Mouse (Mus musculus) CH12.LX (cell line): Measurements from ENCODE around the gene Diaph2. TPM values are rescaled to one million over a fixed set of nuclear protein-coding genes. Genes with fewer than 3 reads are reported as not detected.

ENCODE experiments used
- DNase-seq: peaks from one replicate; pipeline ENCODE4 v3.0.0-alpha.2; 2013; ENCODE audit errors: extremely low read depth
- H3K27ac ChIP-seq: 2 replicates; pipeline ENCODE4 v1.5.1; 2012; ENCODE audit warnings: low read depth, mild to moderate bottlenecking, control low read depth, moderate library complexity; ENCODE audit not compliant: insufficient read depth
- H3K27me3 ChIP-seq: replicated peaks from 2 replicates; pipeline ENCODE3; 2012; ENCODE audit warnings: inconsistent platforms
- H3K36me3 ChIP-seq, 2 experiments: replicated peaks in 1 of 2; 2 replicates each; pipeline versions ENCODE3 to v1.6.1; 2012; ENCODE audit warnings: inconsistent platforms in 1 of 2, low read length in 1 of 2, mild to moderate bottlenecking in 1 of 2, mixed read lengths in 1 of 2, moderate library complexity in 1 of 2; ENCODE audit not compliant: control insufficient read depth in 1 of 2, insufficient read depth in 1 of 2
- H3K4me1 ChIP-seq, 2 experiments: 2 replicates each; pipeline ENCODE4 v1.6.1; 2012; ENCODE audit warnings: inconsistent platforms in 1 of 2, moderate library complexity in 1 of 2; ENCODE audit not compliant: insufficient read depth in 2 of 2, control insufficient read depth in 1 of 2
- H3K4me2 ChIP-seq: 2 replicates; pipeline ENCODE4 v1.6.1; 2012; ENCODE audit warnings: low read depth, mild to moderate bottlenecking, control low read depth; ENCODE audit not compliant: poor library complexity, insufficient read depth, severe bottlenecking
- H3K4me3 ChIP-seq, 3 experiments: fragments of 150-350 bp in 1 of 3; sonication (generic) in 1 of 3; replicated peaks in 1 of 3; 2 replicates each; pipeline versions ENCODE3 to v1.5.1; 2011 to 2012; ENCODE audit warnings: low read depth in 2 of 3, low read length in 2 of 3, mild to moderate bottlenecking in 2 of 3, moderate library complexity in 2 of 3, control low read depth in 1 of 3, improper control_type of control experiment in 1 of 3, inconsistent platforms in 1 of 3, mixed read lengths in 1 of 3; ENCODE audit not compliant: poor library complexity in 1 of 3
- H3K79me2 ChIP-seq: replicated peaks from 2 replicates; pipeline ENCODE4 v1.6.1; 2012; ENCODE audit warnings: mild to moderate bottlenecking, moderate library complexity; ENCODE audit not compliant: control insufficient read depth, poor library complexity, insufficient read depth, severe bottlenecking; ENCODE audit errors: extremely low read depth
- H3K9ac ChIP-seq: 2 replicates; pipeline ENCODE4 v1.6.1; 2012; ENCODE audit warnings: low read depth, mild to moderate bottlenecking, control low read depth, moderate library complexity; ENCODE audit not compliant: insufficient read depth
- H3K9me3 ChIP-seq: replicated peaks from 2 replicates; pipeline ENCODE3; 2012; ENCODE audit warnings: low read length, inconsistent platforms, mixed read lengths
- CHD1 ChIP-seq: IDR thresholded peaks from 2 replicates; pipeline ENCODE4 v1.6.1; 2012; ENCODE audit warnings: low read depth, low read length, improper control_type of control experiment, inconsistent platforms
- CTCF ChIP-seq, 2 experiments: IDR thresholded peaks in 1 of 2; conservative IDR thresholded peaks in 1 of 2; 2 replicates each; pipeline ENCODE4 v1.5.1; 2011 to 2012; ENCODE audit warnings: low read depth in 2 of 2, low read length in 2 of 2, improper control_type of control experiment in 1 of 2, inconsistent platforms in 1 of 2, mild to moderate bottlenecking in 1 of 2, moderate library complexity in 1 of 2
- ELF1 ChIP-seq: IDR thresholded peaks from 2 replicates; pipeline ENCODE4 v1.6.1; 2014; ENCODE audit warnings: low read depth, mild to moderate bottlenecking, inconsistent platforms, low read length, improper control_type of control experiment
- EP300 ChIP-seq: IDR thresholded peaks from 2 replicates; pipeline ENCODE4 v1.6.1; 2011; ENCODE audit warnings: low read length, improper control_type of control experiment
- GABPA ChIP-seq: IDR thresholded peaks from 2 replicates; pipeline ENCODE4 v1.6.1; 2012; ENCODE audit warnings: low read depth, low read length, improper control_type of control experiment, inconsistent platforms; ENCODE audit not compliant: insufficient replicate concordance
- MAZ ChIP-seq: IDR thresholded peaks from 2 replicates; pipeline ENCODE4 v1.6.1; 2012; ENCODE audit warnings: low read depth, mild to moderate bottlenecking, inconsistent platforms, low read length, improper control_type of control experiment, moderate library complexity
- MEF2A ChIP-seq: IDR thresholded peaks from 2 replicates; pipeline ENCODE4 v1.6.1; 2014; ENCODE audit warnings: low read depth, mild to moderate bottlenecking, inconsistent platforms, low read length, improper control_type of control experiment, borderline replicate concordance
- MXI1 ChIP-seq: IDR thresholded peaks from 2 replicates; pipeline ENCODE4 v1.6.1; 2011; ENCODE audit warnings: mild to moderate bottlenecking, low read depth, low read length, improper control_type of control experiment
- NRF1 ChIP-seq: IDR thresholded peaks from 2 replicates; pipeline ENCODE4 v1.6.1; 2014; ENCODE audit warnings: low read depth, mild to moderate bottlenecking, inconsistent platforms, low read length, improper control_type of control experiment, moderate library complexity
- PAX5 ChIP-seq: IDR thresholded peaks from 2 replicates; pipeline ENCODE4 v1.6.1; 2012; ENCODE audit warnings: low read length, inconsistent platforms, mixed read lengths
- POLR2A ChIP-seq: IDR thresholded peaks from 2 replicates; pipeline ENCODE4 v1.6.1; 2011; ENCODE audit warnings: low read depth, mild to moderate bottlenecking, improper control_type of control experiment, low read length
- POLR2AphosphoS2 ChIP-seq: IDR thresholded peaks from 2 replicates; pipeline ENCODE4 v1.6.1; 2011; ENCODE audit warnings: low read depth, low read length, improper control_type of control experiment
- RAD21 ChIP-seq: IDR thresholded peaks from 2 replicates; pipeline ENCODE4 v1.6.1; 2011; ENCODE audit warnings: low read depth, mild to moderate bottlenecking, low read length, improper control_type of control experiment, moderate library complexity
- RCOR1 ChIP-seq: conservative IDR thresholded peaks from 2 replicates; pipeline ENCODE4 v1.6.1; 2012; ENCODE audit warnings: low read depth, mild to moderate bottlenecking, inconsistent platforms, low read length, improper control_type of control experiment
- TCF12 ChIP-seq: IDR thresholded peaks from 2 replicates; pipeline ENCODE4 v1.6.1; 2014; ENCODE audit warnings: low read depth, mild to moderate bottlenecking, inconsistent platforms, low read length, improper control_type of control experiment
- UBTF ChIP-seq: IDR thresholded peaks from 2 replicates; pipeline ENCODE4 v1.6.1; 2012; ENCODE audit warnings: low read depth, mild to moderate bottlenecking, inconsistent platforms, low read length, improper control_type of control experiment, moderate library complexity
- USF2 ChIP-seq: conservative IDR thresholded peaks from 2 replicates; pipeline ENCODE4 v1.6.1; 2011; ENCODE audit warnings: low read depth, low read length, improper control_type of control experiment
- ZKSCAN1 ChIP-seq: IDR thresholded peaks from 2 replicates; pipeline ENCODE4 v1.6.1; 2012; ENCODE audit warnings: low read depth, inconsistent platforms, low read length, improper control_type of control experiment, borderline replicate concordance
- dilution Hi-C: fragments of 300-500 bp; cut with MboI; formaldehyde crosslinking; loops from 2 replicates; pipeline ENCODE4 v1.14.3; 2020; ENCODE audit warnings: low sequenced_read_pairs; ENCODE audit not compliant: extremely low pct_unique_long_range_greater_than_20kb, extremely low pct_ligation_motif_present
- in situ Hi-C: fragments of 300-500 bp; cut with MboI; formaldehyde crosslinking; loops from 3 replicates; pipeline ENCODE4 v1.14.3; 2019; ENCODE audit warnings: low sequenced_read_pairs, low pct_ligation_motif_present, low pct_unique_long_range_greater_than_20kb, mixed read lengths
- polyA plus RNA-seq: library from polyadenylated mRNA; unstranded; fragments of >175 nt; gene quantifications from 2 replicates; pipeline ENCODE4 v1.2.1, GENCODE M21; 2012; ENCODE audit warnings: low read depth; ENCODE audit not compliant: insufficient read length
- total RNA-seq, 2 experiments: library from RNA; depleted of rRNA; stranded (reverse); fragments of 300-350 nt in 1 of 2; fragments of >200 nt in 1 of 2; gene quantifications; 2 replicates each; pipeline ENCODE4 v1.2.3; 2012 to 2014

The Diaph2 gene
- total RNA-seq (2012; rRNA removed): not detected in 2 replicates
- not detected in 2 replicates for total RNA-seq (2014; rRNA removed)
- polyA plus RNA-seq: not detected in 2 replicates

DNA sequence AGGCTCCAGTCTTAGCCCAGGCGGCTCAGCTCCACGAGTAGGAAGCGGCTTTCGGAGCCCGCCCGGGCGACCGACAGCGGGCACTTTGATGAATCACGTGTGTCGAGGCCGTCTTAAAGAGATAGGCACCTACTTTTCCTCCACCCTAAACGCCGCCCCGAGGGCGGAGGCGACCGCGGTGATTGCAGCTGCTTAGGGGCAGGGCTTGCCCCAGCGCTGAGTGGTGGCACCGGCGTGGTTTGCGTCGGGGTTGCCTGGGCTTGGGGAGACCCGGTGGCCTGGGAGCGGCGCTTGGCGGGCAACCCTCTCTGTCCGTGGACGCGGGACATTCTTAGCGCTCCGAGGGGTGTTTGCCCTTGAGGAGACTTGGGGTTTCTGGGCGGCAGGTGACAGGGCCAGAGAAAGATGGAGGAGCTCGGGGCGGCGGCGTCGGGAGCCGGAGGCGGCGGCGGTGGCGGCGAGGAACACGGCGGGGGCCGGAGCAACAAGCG, at the start of gene Diaph2:
Diaph2 (plus strand) TSS at position 172 of the 491 bp plus-strand sequence.
- no peak for TF ChIP-seq CTCF (conservative IDR thresholded peaks at IDR 0.05 in 1 of 2, IDR thresholded peaks at IDR 0.05 in 1 of 2; ENCODE audit: low read depth in 2 of 2, low read length in 2 of 2)
- TF ChIP-seq MXI1: no peak
- no peak for TF ChIP-seq POLR2AphosphoS2
- TF ChIP-seq RCOR1: no peak
- no peak for TF ChIP-seq MAZ
- no peak for TF ChIP-seq PAX5
- no peak for TF ChIP-seq ELF1
- TF ChIP-seq MEF2A: no peak
- no peak for TF ChIP-seq NRF1
- TF ChIP-seq USF2: no peak
- TF ChIP-seq TCF12: no peak
- TF ChIP-seq RAD21: no peak
- TF ChIP-seq ZKSCAN1: no peak
- no peak for TF ChIP-seq EP300
- no peak for TF ChIP-seq CHD1
- TF ChIP-seq POLR2A: no peak
- TF ChIP-seq, all 38 proteins: peak for 0
- no peak for DNase-seq
- dilution Hi-C loops: no loop called here

DNA sequence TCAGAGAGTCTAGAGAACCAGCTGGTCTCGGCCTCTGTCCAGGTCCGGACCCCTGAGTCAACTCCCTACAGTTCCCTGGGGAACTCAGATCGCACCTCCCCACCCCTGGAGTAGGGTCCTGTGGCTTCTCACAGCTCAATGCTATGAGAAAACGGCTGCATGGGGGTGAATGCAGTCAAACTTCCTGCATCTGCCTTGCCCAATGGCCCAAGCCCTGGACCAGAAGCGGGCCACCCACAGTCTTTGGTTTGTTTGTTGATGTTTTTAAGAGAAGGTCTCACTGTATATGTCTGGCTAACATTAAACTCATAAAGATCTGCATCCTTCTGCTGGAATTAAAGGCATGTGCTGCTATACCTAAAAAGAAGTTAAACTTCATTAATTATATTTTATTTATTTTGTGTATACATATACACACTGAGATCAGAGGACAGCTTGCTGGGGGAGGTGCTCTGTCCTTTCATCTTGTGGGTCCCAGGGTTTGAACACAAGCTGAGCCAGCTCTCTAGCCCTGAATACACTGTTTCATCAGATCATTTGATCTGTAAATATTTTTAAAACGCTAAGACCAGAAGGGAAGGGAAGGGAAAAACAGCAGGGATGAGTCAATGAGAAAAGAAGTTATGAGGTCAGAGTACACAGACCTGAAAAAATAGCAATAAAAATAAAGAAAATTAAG, 47.8 kb upstream of the Diaph2 start:
- Histone ChIP-seq H3K4me2 (no peak overlapping the region), H3K36me3 (no peaks in the 10 kb centered on the region), H3K9ac (no peak overlapping the region), H3K4me3 (no peak overlapping the region), H3K79me2 (no peaks in the 10 kb centered on the region), H3K4me1 (no peaks in the 10 kb centered on the region), H3K27ac (no peak overlapping the region), H3K9me3 (peaks cover 4% of the 10 kb centered on the region), H3K27me3 (no peaks in the 10 kb centered on the region)
- in situ Hi-C loops: no loop called here
- dilution Hi-C loops: no loop called here
- TF ChIP-seq POLR2AphosphoS2 (no peak), MEF2A (no peak), UBTF (no peak), GABPA (no peak)
- DNase-seq: no peak

More for the DNA sequence above, at the start of gene Diaph2:
- H3K27me3 ChIP-seq: no peaks in the 10 kb centered on the region
- H3K9me3 ChIP-seq: peaks cover 9% of the 10 kb centered on the region
- no peaks in the 10 kb centered on the region for H3K36me3 ChIP-seq
- no peaks in the 10 kb centered on the region for H3K4me1 ChIP-seq
- no peak within 1 kb of the TSS for H3K27ac ChIP-seq
- no peak within 1 kb of the TSS for H3K9ac ChIP-seq
- no peaks in the 10 kb centered on the region for H3K79me2 ChIP-seq
- H3K4me2 ChIP-seq: no peak within 1 kb of the TSS
- in situ Hi-C loops: no loop called here
- H3K4me3 ChIP-seq: no peak within 1 kb of the TSS
